Mouse (Mus musculus) testis, adult 2 months (tissue): ENCODE measurements at regions not wholly inside any gene's neighbourhood (a gene's known extent, or its start where the extent isn't known, plus 50 kb on each side); places are given as distances from the start of the nearest gene placed in this dataset.

Source experiments
- H3K27ac ChIP-seq: fragments of 200-500 bp; 2 replicates; pipeline ENCODE4 v1.5.1; 2012; ENCODE audit warnings: low read depth, low read length; ENCODE audit not compliant: control insufficient read depth, insufficient read depth
- H3K27me3 ChIP-seq: fragments of 200-500 bp; 2 replicates; pipeline ENCODE4 v1.6.1; 2012; ENCODE audit warnings: mild to moderate bottlenecking, low read length, moderate library complexity; ENCODE audit not compliant: control insufficient read depth, insufficient read depth
- H3K36me3 ChIP-seq: fragments of 200-500 bp; 2 replicates; pipeline ENCODE4 v1.6.1; 2012; ENCODE audit warnings: mild to moderate bottlenecking, low read length; ENCODE audit not compliant: control insufficient read depth, insufficient read depth
- H3K4me1 ChIP-seq: fragments of 200-500 bp; 2 replicates; pipeline ENCODE4 v1.6.1; 2012; ENCODE audit warnings: low read length; ENCODE audit not compliant: control insufficient read depth, insufficient read depth
- H3K4me3 ChIP-seq: fragments of 200-500 bp; 2 replicates; pipeline ENCODE4 v1.5.1; 2012; ENCODE audit warnings: low read depth, mild to moderate bottlenecking, low read length, moderate library complexity, mixed read lengths; ENCODE audit not compliant: control insufficient read depth
- CTCF ChIP-seq: fragments of 200-500 bp; IDR thresholded peaks from 2 replicates; pipeline ENCODE4 v1.5.1; 2012; ENCODE audit warnings: low read depth, mild to moderate bottlenecking, inconsistent platforms, low read length, moderate library complexity; ENCODE audit not compliant: control insufficient read depth, insufficient read depth, insufficient replicate concordance
- POLR2A ChIP-seq: fragments of 200-500 bp; IDR thresholded peaks from 2 replicates; pipeline ENCODE4 v1.6.1; 2012; ENCODE audit warnings: low read depth, mild to moderate bottlenecking, inconsistent platforms, low read length, moderate library complexity; ENCODE audit not compliant: control insufficient read depth

- Histone ChIP-seq H3K36me3 (no peaks in the 10 kb centered on the region), H3K27ac (no peak overlapping the region), H3K4me1 (no peaks in the 10 kb centered on the region), H3K4me3 (no peak overlapping the region), H3K27me3 (no peaks in the 10 kb centered on the region)
- TF ChIP-seq CTCF (no peak), POLR2A (no peak)
Observed at GRCm38 (mm10) chr12:20230893-20231235, 276.6 kb downstream of the Gm21863 start.

GRCm38 (mm10) chr12:20231528-20231927 lies 277.2 kb downstream of the Gm21863 start:
- TF ChIP-seq CTCF: no peak
- no peak for TF ChIP-seq POLR2A
- H3K36me3 ChIP-seq: no peaks in the 10 kb centered on the region
- no peaks in the 10 kb centered on the region for H3K27me3 ChIP-seq
- no peak overlapping the region for H3K4me3 ChIP-seq
- no peaks in the 10 kb centered on the region for H3K4me1 ChIP-seq
- H3K27ac ChIP-seq: no peak overlapping the region

- no peaks in the 10 kb centered on the region for H3K4me1 ChIP-seq
- no peak overlapping the region for H3K27ac ChIP-seq
- no peak overlapping the region for H3K4me3 ChIP-seq
- no peak for TF ChIP-seq POLR2A
- TF ChIP-seq CTCF: no peak
- no peaks in the 10 kb centered on the region for H3K27me3 ChIP-seq
- H3K36me3 ChIP-seq: no peaks in the 10 kb centered on the region
Observed at GRCm38 (mm10) chr12:20231986-20232541, 277.8 kb downstream of the Gm21863 start.

GRCm38 (mm10) chr12:20232746-20233453 lies 278.6 kb downstream of the Gm21863 start:
- Histone ChIP-seq H3K27me3 (no peaks in the 10 kb centered on the region), H3K36me3 (no peaks in the 10 kb centered on the region), H3K27ac (no peak overlapping the region), H3K4me1 (no peaks in the 10 kb centered on the region), H3K4me3 (no peak overlapping the region)
- no peak; the same call in 1 of the 2 replicates for TF ChIP-seq CTCF
- no peak for TF ChIP-seq POLR2A

GRCm38 (mm10) chr12:20233454-20233831 lies 279.1 kb downstream of the Gm21863 start:
- no peaks in the 10 kb centered on the region for H3K27me3 ChIP-seq
- no peaks in the 10 kb centered on the region for H3K4me1 ChIP-seq
- H3K36me3 ChIP-seq: no peaks in the 10 kb centered on the region
- TF ChIP-seq CTCF (no peak), POLR2A (no peak)
- H3K27ac ChIP-seq: no peak overlapping the region
- no peak overlapping the region for H3K4me3 ChIP-seq

- TF ChIP-seq CTCF (no peak), POLR2A (no peak)
- Histone ChIP-seq H3K27ac (no peak overlapping the region), H3K36me3 (no peaks in the 10 kb centered on the region), H3K4me3 (no peak overlapping the region), H3K4me1 (no peaks in the 10 kb centered on the region), H3K27me3 (no peaks in the 10 kb centered on the region)
Observed at GRCm38 (mm10) chr12:20233871-20234307, 279.6 kb downstream of the Gm21863 start.
